Mouse (Mus musculus): Measurements from ENCODE around the gene Crat. TPM values are rescaled to one million over a fixed set of nuclear protein-coding genes. Genes with fewer than 3 reads are reported as not detected.
"Not testable (repeated sequence)": the region's sequence is repeated elsewhere in the genome, so short reads cannot be mapped to it uniquely, and the experiment has no call there.

The Crat gene
- polyA plus RNA-seq, 1 experiment from 2014 or later, result 24.3 TPM

DNA sequence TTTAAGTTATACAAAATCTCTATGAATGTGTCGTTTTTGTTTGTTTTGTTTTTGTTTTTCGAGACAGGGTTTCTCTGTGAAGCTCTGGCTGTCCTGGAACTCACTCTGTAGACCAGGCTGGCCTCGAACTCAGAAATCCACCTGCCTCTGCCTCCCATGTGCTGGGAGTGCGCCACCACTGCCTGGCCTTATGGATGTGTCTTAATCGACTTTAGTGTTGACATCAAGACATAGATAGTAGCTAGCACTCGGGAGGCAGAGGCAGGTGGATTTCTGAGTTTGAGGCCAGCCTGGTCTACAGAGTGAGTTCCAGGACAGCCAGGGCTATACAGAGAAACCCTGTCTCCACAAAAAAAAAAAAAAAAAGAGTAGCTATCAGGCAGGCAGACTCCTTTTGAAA, 1.5 kb upstream of the Crat start:
- peak overlapping the region; percentile 89 for H3K4me2 ChIP-seq
- H3K36me3 ChIP-seq (replicated peaks), result peaks cover 23% of the 10 kb centered on the region
- not testable (repeated sequence) for H3K9me3 ChIP-seq (replicated peaks); ATAC-seq (ENCODE audit: insufficient read depth); H3K27me3 ChIP-seq
- peak overlapping the region; percentile 96 for H3K27ac ChIP-seq (replicated peaks)
- peaks cover 70% of the 10 kb centered on the region for H3K4me1 ChIP-seq (replicated peaks)
- WGBS (ENCODE audit: insufficient replicate concordance), result 26% methylated on average over 6 of the region's 6 CpGs
- H3K9ac ChIP-seq, result peak overlapping the region; percentile 100
- H3K4me3 ChIP-seq (replicated peaks), result peak overlapping the region; percentile 100

DNA sequence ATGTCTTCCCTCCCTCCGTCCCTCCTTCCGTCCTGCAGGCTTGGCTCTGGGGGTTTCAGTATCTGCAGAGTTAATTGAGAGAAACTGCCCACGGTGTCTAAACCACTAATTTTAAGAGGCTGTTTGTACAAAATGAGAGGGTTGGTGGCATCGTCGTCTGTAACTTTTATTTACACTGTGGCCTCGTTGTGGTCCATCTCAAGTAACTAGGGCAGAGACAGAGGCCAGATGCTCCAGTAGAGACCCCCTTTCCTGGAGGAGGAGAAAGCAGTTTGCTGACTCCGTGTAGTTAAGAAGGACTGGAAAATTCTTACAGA, 994 bp upstream of the Crat start:
- peak overlapping the region; percentile 96 for H3K27ac ChIP-seq (replicated peaks)
- H3K4me2 ChIP-seq, result peak overlapping the region; percentile 89
- H3K4me3 ChIP-seq (replicated peaks), result peak overlapping the region; percentile 100
- H3K27me3 ChIP-seq, result no peaks in the 10 kb centered on the region
- H3K9me3 ChIP-seq (replicated peaks), result no peaks in the 10 kb centered on the region
- WGBS (ENCODE audit: insufficient replicate concordance), result under 1% methylated on average over 7 of the region's 7 CpGs
- H3K9ac ChIP-seq, result peak overlapping the region; percentile 100
- peaks cover 21% of the 10 kb centered on the region for H3K36me3 ChIP-seq (replicated peaks)
- H3K4me1 ChIP-seq (replicated peaks), result peaks cover 70% of the 10 kb centered on the region
- ATAC-seq (ENCODE audit: insufficient read depth), result no peak

DNA sequence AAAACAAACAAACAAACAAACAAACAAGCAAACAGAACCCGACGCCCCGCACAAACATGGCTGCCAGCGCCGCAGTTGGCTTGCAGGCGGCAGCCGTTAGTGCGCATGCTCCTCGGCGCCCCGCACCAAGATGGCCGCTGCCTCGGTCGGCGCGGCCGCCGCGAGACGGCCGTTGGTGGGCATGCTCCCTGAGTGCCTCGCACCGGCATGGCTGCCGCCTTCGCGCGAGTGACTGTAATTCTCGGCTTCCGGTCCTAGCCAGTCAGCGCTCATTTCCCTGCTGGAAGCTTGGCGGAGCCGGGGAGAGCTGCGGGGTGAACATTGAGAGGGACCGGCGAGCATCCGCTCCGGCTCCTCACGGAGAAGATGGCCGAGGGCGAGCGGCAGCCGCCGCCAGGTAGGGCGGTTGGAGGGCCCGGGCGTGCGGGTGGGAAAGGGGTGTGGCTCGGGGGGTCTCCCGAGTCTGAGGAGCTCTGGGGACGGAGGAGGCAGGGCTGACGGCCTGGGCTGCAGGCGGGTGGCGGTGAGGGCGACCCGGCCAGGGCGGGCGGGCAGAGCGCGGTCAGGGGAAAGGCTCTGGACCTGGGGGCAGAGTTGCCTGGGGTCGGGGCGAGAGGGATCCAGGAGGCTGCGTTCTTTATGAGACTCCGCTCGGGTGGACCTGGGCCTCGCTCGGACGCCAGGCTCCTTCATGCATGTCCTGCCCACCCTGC, 479 bp upstream of the Crat start, which contains the start of gene Ptpa:
Gene Ptpa (plus strand): TSS at position 104 of the 713 bp plus-strand sequence.
- peak; percentile 77 for ATAC-seq (ENCODE audit: insufficient read depth)
- H3K4me1 ChIP-seq (replicated peaks), result peaks cover 66% of the 10 kb centered on the region

DNA sequence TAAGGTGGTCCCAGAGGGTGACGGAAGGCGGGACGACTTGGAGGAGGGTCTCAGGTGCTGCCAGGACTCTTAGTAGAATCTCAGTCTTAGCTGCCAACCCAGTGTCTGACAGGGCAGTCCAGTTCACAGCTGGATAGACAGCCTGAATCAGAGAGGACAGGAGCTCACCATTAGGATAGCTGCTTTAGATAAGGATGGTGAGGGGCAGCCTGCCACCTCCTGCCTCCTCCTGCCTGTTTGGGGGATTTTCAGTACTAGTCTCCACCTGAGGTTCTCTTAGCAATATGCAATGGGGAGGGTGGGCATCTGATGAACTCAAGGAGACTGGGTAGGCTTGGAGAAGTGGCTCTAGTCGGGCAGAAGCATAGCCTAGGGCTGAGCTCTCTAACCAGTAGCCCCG, 932 bp downstream of the Crat start:
- peak overlapping the region; percentile 100 for H3K4me3 ChIP-seq (replicated peaks)
- peak overlapping the region; percentile 89 for H3K4me2 ChIP-seq
- peak overlapping the region; percentile 96 for H3K27ac ChIP-seq (replicated peaks)
- WGBS (ENCODE audit: insufficient replicate concordance), result 51% methylated on average over 5 of the region's 5 CpGs
- H3K9me3 ChIP-seq (replicated peaks), result no peaks in the 10 kb centered on the region
- H3K36me3 ChIP-seq (replicated peaks), result peaks cover 22% of the 10 kb centered on the region
- peaks cover 55% of the 10 kb centered on the region for H3K4me1 ChIP-seq (replicated peaks)
- ATAC-seq (ENCODE audit: insufficient read depth), result no peak
- no peaks in the 10 kb centered on the region for H3K27me3 ChIP-seq
- peak overlapping the region; percentile 100 for H3K9ac ChIP-seq

More for the DNA sequence above, 479 bp upstream of the Crat start, which contains the start of gene Ptpa:
- under 1% methylated on average over 65 of the region's 67 CpGs for WGBS (ENCODE audit: insufficient replicate concordance)
- H3K4me3 ChIP-seq (replicated peaks), result peak within 1 kb of the TSS; percentile 100
- H3K9ac ChIP-seq, result peak within 1 kb of the TSS; percentile 100
- H3K27ac ChIP-seq (replicated peaks), result peak within 1 kb of the TSS; percentile 96
- H3K36me3 ChIP-seq (replicated peaks), result peaks cover 17% of the 10 kb centered on the region
- no peaks in the 10 kb centered on the region for H3K27me3 ChIP-seq
- H3K9me3 ChIP-seq (replicated peaks), result no peaks in the 10 kb centered on the region
- peak within 1 kb of the TSS; percentile 89 for H3K4me2 ChIP-seq

DNA sequence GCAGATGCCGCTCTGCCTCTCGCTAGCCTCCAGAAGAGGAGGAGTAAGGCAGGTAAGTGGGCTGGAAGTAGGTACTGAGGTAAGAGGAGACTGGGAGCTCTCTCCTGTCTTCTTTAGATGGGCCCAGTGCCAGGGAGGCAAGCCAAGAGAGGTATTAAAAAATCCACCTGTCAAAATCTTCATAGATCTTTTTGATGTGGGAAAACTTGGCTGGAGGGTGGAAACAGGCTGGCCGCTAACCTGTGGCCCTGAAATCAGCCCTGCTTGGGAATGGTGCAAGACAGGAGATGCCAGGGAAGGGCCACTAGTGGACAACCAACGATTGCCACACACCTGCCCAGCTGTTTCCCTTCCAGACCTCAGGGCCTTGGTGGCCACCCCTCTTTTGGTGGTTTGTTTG, 1.5 kb downstream of the Crat start:
- WGBS (ENCODE audit: insufficient replicate concordance), result 76% methylated on average over 4 of the region's 4 CpGs
- Histone ChIP-seq H3K9me3 (replicated peaks) (no peaks in the 10 kb centered on the region), H3K9ac (peak overlapping the region; percentile 100; the same call in 1 of the 2 replicates), H3K4me1 (replicated peaks) (peaks cover 53% of the 10 kb centered on the region), H3K27me3 (no peaks in the 10 kb centered on the region), H3K4me2 (peak overlapping the region; percentile 89), H3K27ac (replicated peaks) (peak overlapping the region; percentile 96), H3K36me3 (replicated peaks) (peaks cover 28% of the 10 kb centered on the region), H3K4me3 (replicated peaks) (peak overlapping the region; percentile 100)
- ATAC-seq (ENCODE audit: insufficient read depth), result no peak

DNA sequence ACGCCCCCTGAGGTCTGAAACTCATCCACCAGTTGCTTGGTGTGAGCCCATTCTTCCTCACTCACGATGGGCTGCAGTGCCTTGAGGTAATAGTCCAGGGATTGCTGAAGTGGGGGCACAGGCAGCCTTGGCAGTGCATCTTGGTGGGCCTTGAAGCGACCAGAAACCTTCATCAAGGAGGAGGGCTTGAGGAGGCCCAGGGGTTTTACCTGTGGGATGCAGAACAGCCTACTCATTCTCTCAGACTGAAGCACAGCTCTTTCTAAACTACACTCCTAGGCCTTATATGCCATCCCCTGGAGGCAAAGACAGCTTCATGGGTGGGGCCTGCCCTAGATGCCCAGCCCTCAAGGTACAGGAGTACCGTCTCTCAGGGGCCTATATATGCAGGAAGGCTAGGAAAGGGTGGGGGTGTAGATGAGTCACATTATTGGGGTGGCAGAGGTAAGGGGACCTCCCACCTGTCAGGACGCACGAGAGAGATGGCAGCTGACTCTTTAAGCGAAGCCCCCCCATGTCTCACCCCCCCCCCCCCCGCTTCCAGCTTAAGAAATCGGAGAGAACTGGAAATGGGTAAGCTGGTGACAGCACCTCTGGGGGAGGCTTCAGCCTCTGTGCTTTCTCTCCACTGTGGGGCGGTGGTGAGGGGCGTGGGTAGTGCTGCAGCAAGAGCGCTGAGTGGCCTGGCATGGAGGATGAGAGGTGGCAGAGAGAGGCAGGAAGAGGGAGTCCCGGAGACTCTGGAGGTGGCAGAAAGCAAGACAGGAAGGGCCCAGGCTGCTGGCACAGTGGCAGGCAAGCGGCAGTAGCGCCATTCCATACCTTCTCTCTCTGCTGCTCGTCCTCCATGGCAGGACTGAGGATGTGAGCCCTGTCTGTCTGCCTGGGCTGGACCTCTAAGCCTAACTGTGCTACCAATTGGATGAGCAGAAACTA, 2.3 kb downstream of the Crat start:
- Histone ChIP-seq H3K9me3 (replicated peaks) (no peaks in the 10 kb centered on the region), H3K36me3 (replicated peaks) (peaks cover 36% of the 10 kb centered on the region), H3K27me3 (no peaks in the 10 kb centered on the region), H3K4me1 (replicated peaks) (peaks cover 45% of the 10 kb centered on the region), H3K27ac (replicated peaks) (no peak overlapping the region), H3K4me3 (replicated peaks) (peak overlapping the region; percentile 100; the same call in 1 of the 2 replicates), H3K9ac (0 out of 2 replicates have a peak overlapping the region, but pooled peaks have one; percentile 100), H3K4me2 (peak overlapping the region; percentile 89)
- no peak for ATAC-seq (ENCODE audit: insufficient read depth)
- WGBS (ENCODE audit: insufficient replicate concordance), result 77% methylated on average over 16 of the region's 16 CpGs

DNA sequence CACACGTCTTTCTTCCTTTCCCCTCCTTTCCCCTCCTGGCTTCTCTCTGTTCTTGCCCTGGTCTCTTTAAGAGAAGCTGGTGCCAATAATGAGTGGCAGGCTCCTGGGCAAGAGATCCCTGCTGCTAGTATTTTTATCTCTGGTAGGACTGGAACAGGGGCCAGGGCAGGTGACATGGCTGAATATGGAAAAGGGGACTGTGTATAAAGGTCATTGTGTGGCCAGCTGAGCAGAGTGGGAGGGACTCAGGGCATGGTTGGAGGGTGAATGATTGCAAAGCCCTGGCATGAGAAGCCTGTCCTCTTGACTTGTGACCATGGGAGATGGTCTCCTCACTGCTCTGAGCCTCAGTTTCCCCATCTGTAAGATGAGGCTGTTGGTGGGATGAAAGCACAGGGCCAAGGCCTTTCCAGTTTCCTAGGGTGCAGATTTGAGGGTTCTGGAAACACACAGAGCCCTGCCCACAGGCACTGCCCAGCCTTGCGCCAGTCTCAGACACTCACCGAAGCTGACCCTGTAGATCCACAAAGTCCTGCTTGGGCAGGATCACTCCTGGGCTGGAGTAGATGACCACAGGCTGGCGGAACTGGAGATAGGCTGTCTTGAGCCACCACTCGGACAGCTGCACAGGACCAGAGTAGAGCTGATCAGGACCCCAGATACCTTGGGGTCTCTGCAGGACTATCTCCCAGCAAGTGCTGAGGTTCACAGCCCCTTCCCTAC, 6.0 kb downstream of the Crat start:
- no peaks in the 10 kb centered on the region for H3K9me3 ChIP-seq (replicated peaks)
- H3K9ac ChIP-seq, result no peak overlapping the region
- H3K4me2 ChIP-seq, result no peak overlapping the region
- H3K27ac ChIP-seq (replicated peaks), result no peak overlapping the region
- H3K27me3 ChIP-seq, result no peaks in the 10 kb centered on the region
- 80% methylated on average over 5 of the region's 5 CpGs for WGBS (ENCODE audit: insufficient replicate concordance)
- H3K36me3 ChIP-seq (replicated peaks), result peaks cover 73% of the 10 kb centered on the region
- ATAC-seq (ENCODE audit: insufficient read depth), result no peak
- H3K4me3 ChIP-seq (replicated peaks), result no peak overlapping the region
- H3K4me1 ChIP-seq (replicated peaks), result peaks cover 27% of the 10 kb centered on the region

DNA sequence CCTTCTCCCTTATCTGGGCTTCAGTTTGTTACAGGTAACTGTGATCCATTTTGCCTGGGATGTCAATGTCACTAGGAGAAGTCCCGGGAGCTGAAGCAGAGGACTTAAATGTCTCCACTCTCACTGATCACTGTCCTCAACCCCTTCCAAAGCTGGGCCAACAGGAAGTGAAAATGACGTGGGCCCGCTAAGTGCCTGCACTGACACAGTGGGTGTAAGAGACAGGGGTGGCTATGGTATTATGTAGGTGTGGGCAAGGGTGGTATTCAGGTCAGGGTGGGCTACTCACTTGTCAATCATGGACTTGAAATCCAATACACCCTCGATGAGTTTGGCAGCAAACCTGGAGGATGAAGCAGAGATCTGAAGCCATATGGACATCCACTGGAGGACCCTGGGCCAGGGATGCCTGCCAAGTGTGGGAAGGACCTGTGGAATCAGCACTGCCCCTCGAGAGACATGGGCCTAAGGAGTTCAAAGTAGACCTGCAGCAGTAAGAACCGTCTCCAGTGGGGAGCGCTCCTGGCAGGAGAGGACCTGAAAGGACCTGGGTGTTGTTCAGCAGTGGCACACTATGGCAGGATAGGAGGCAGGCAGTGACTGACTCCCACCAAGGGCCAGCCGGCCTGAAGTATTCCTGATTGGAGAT, 7.0 kb downstream of the Crat start:
- 69% methylated on average over 8 of the region's 8 CpGs for WGBS (ENCODE audit: insufficient replicate concordance)
- no peak overlapping the region for H3K4me2 ChIP-seq
- no peaks in the 10 kb centered on the region for H3K27me3 ChIP-seq
- no peak overlapping the region for H3K4me3 ChIP-seq (replicated peaks)
- H3K36me3 ChIP-seq (replicated peaks), result peaks cover 82% of the 10 kb centered on the region
- no peaks in the 10 kb centered on the region for H3K9me3 ChIP-seq (replicated peaks)
- H3K4me1 ChIP-seq (replicated peaks), result peaks cover 17% of the 10 kb centered on the region
- H3K9ac ChIP-seq, result no peak overlapping the region
- ATAC-seq (ENCODE audit: insufficient read depth), result no peak
- H3K27ac ChIP-seq (replicated peaks), result no peak overlapping the region

DNA sequence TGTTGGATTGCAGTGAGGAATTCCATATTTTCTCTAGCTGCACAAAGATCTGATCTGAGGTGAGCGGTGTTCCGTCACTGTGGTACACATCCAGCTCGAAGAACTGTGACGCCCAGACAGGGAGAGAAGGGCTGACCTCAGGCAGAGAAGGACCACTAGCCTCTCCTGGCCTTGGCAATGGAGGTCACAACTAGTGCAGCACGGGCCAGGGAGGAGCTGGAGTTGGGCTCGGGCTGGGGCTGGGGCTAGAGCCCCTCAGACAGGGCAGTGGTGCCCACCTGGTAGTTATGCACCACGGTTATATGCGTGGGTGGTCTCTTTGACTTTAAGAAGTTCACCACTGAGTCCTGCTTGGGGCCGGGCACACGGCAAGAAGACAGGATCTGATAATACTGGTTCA, 7.8 kb downstream of the Crat start:
- Histone ChIP-seq H3K9me3 (replicated peaks) (no peaks in the 10 kb centered on the region), H3K4me2 (no peak overlapping the region), H3K27me3 (no peaks in the 10 kb centered on the region), H3K4me3 (replicated peaks) (no peak overlapping the region), H3K27ac (replicated peaks) (no peak overlapping the region), H3K36me3 (replicated peaks) (peaks cover 87% of the 10 kb centered on the region), H3K9ac (no peak overlapping the region), H3K4me1 (replicated peaks) (peaks cover 9% of the 10 kb centered on the region; the same call in 1 of the 2 replicates)
- ATAC-seq (ENCODE audit: insufficient read depth), result no peak
- WGBS (ENCODE audit: insufficient replicate concordance), result 70% methylated on average over 10 of the region's 10 CpGs

DNA sequence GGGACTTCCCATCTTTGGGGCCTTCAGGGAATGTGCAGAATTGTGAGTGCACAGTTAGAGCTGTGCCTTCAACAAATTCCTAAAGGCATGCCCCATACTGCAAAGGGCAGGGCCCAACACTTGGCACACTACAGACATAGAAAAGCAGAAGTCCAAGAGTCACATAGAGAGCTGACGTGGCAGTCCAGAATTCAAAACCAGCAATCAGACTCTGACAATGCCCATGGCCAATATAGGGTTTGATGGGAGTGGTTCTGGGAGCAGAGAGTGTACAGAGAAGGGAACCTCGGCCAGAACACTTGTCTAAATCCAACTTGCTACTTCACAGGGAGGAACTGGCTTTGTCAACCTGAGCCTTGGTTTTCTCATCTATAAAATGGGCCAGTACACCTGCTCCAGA, 8.4 kb downstream of the Crat start:
- 62% methylated on average over 2 of the region's 2 CpGs for WGBS (ENCODE audit: insufficient replicate concordance)
- Histone ChIP-seq H3K9me3 (replicated peaks) (no peaks in the 10 kb centered on the region), H3K4me3 (replicated peaks) (no peak overlapping the region), H3K9ac (no peak overlapping the region), H3K27ac (replicated peaks) (no peak overlapping the region), H3K4me1 (replicated peaks) (0 out of 2 replicates have a peak, but pooled peaks cover 5% of the 10 kb centered on the region), H3K36me3 (replicated peaks) (peaks cover 87% of the 10 kb centered on the region), H3K27me3 (no peaks in the 10 kb centered on the region), H3K4me2 (no peak overlapping the region)
- no peak for ATAC-seq (ENCODE audit: insufficient read depth)
